Mouse (Mus musculus) kidney, adult 8-10 months (tissue): ENCODE results near the gene Ifnlr1.
A peak's percentile ranks its signal among the peaks of the same experiment; 100 is the strongest.
"Not testable (repeated sequence)": the region's sequence is repeated elsewhere in the genome, so short reads cannot be mapped to it uniquely, and the experiment has no call there.

ENCODE experiments used
- DNase-seq, 2 experiments: peaks; one replicate each; pipeline ENCODE4 v3.0.0; 2022

The Ifnlr1 gene

GRCm38 (mm10) chr4:135685906-135686567 is at the start of gene Ifnlr1:
Gene Ifnlr1 (plus strand): TSS chr4:135686287.
- peak; percentile 49 to 55 for DNase-seq

- not testable (repeated sequence) for DNase-seq
Observed at GRCm38 (mm10) chr4:135641302-135642079, 44.6 kb upstream of the Ifnlr1 start.

GRCm38 (mm10) chr4:135645022-135645637 is 41.0 kb upstream of the Ifnlr1 start:
- DNase-seq = no peak

- DNase-seq = peak; percentile 17 to 54
Observed at GRCm38 (mm10) chr4:135652966-135653607, 33.0 kb upstream of the Ifnlr1 start.

- DNase-seq = no peak
Observed at GRCm38 (mm10) chr4:135653956-135654355, 32.1 kb upstream of the Ifnlr1 start.

GRCm38 (mm10) chr4:135655499-135655898 is 30.6 kb upstream of the Ifnlr1 start:
- no peak for DNase-seq

GRCm38 (mm10) chr4:135656094-135656589 is 29.9 kb upstream of the Ifnlr1 start:
- DNase-seq = peak; percentile 12 to 15

GRCm38 (mm10) chr4:135658484-135658883 is 27.6 kb upstream of the Ifnlr1 start:
- no peak for DNase-seq

- DNase-seq = no peak
Observed at GRCm38 (mm10) chr4:135658899-135659298, 27.2 kb upstream of the Ifnlr1 start.

GRCm38 (mm10) chr4:135661082-135661809 is 24.8 kb upstream of the Ifnlr1 start:
- peak; percentile 9 to 13 for DNase-seq

- DNase-seq = no peak
Observed at GRCm38 (mm10) chr4:135661994-135662393, 24.1 kb upstream of the Ifnlr1 start.

GRCm38 (mm10) chr4:135664656-135665055 is 21.4 kb upstream of the Ifnlr1 start:
- DNase-seq = no peak

GRCm38 (mm10) chr4:135666192-135666975 is 19.7 kb upstream of the Ifnlr1 start:
- peak in 1 of 2 experiments; percentile 70 for DNase-seq

GRCm38 (mm10) chr4:135667266-135667844 is 18.7 kb upstream of the Ifnlr1 start:
- no peak for DNase-seq

- DNase-seq = no peak
Observed at GRCm38 (mm10) chr4:135673507-135673906, 12.6 kb upstream of the Ifnlr1 start.

- no peak for DNase-seq
Observed at GRCm38 (mm10) chr4:135674993-135675392, 11.1 kb upstream of the Ifnlr1 start.

- DNase-seq = no peak
Observed at GRCm38 (mm10) chr4:135676476-135676875, 9.6 kb upstream of the Ifnlr1 start.

- no peak for DNase-seq
Observed at GRCm38 (mm10) chr4:135679316-135679715, 6.8 kb upstream of the Ifnlr1 start.

GRCm38 (mm10) chr4:135681789-135682188 is 4.3 kb upstream of the Ifnlr1 start:
- DNase-seq = no peak

GRCm38 (mm10) chr4:135683553-135683952 is 2.5 kb upstream of the Ifnlr1 start:
- peak; percentile 31 to 61 for DNase-seq

- no peak for DNase-seq
Observed at GRCm38 (mm10) chr4:135684731-135685130, 1.4 kb upstream of the Ifnlr1 start.
